Mouse (Mus musculus): ENCODE measurements around the gene Zfyve28.

Gene Zfyve28

GRCm38 (mm10) chr5:34210279-34210678 lies 78.0 kb downstream of the Zfyve28 start:
- DNase-seq (ENCODE audit: extremely low spot score, low spot score), result peak; percentile 79

GRCm38 (mm10) chr5:34207503-34207902 lies 80.7 kb downstream of the Zfyve28 start:
- no peak for DNase-seq (ENCODE audit: extremely low spot score, low spot score)

- no peak for DNase-seq (ENCODE audit: extremely low spot score, low spot score)
These were observed 82.5 kb downstream of the Zfyve28 start for GRCm38 (mm10) chr5:34205788-34206187.

GRCm38 (mm10) chr5:34204911-34205310 lies 83.3 kb downstream of the Zfyve28 start:
- no peak for DNase-seq (ENCODE audit: extremely low spot score, low spot score)

GRCm38 (mm10) chr5:34202006-34202405 lies 86.2 kb downstream of the Zfyve28 start:
- no peak for DNase-seq (ENCODE audit: extremely low spot score, low spot score)

GRCm38 (mm10) chr5:34201396-34201795 lies 86.9 kb downstream of the Zfyve28 start:
- no peak for DNase-seq (ENCODE audit: extremely low spot score, low spot score)

GRCm38 (mm10) chr5:34198615-34199014 lies 89.6 kb downstream of the Zfyve28 start:
- DNase-seq (ENCODE audit: extremely low spot score, low spot score), result no peak

- DNase-seq (ENCODE audit: extremely low spot score, low spot score), result no peak
These were observed 91.0 kb downstream of the Zfyve28 start for GRCm38 (mm10) chr5:34197243-34197642.

- no peak for DNase-seq (ENCODE audit: extremely low spot score, low spot score)
These were observed 91.8 kb downstream of the Zfyve28 start for GRCm38 (mm10) chr5:34196423-34196822.

GRCm38 (mm10) chr5:34195786-34196185 lies 92.5 kb downstream of the Zfyve28 start:
- DNase-seq (ENCODE audit: extremely low spot score, low spot score), result no peak

GRCm38 (mm10) chr5:34194975-34195662 lies 93.1 kb downstream of the Zfyve28 start:
- DNase-seq (ENCODE audit: extremely low spot score, low spot score), result no peak

GRCm38 (mm10) chr5:34194426-34194825 lies 93.8 kb downstream of the Zfyve28 start:
- no peak for DNase-seq (ENCODE audit: extremely low spot score, low spot score)

GRCm38 (mm10) chr5:34191843-34192242 lies 96.4 kb downstream of the Zfyve28 start:
- no peak for DNase-seq (ENCODE audit: extremely low spot score, low spot score)

- no peak for DNase-seq (ENCODE audit: extremely low spot score, low spot score)
These were observed 97.2 kb downstream of the Zfyve28 start for GRCm38 (mm10) chr5:34191021-34191420.

GRCm38 (mm10) chr5:34189521-34189920 lies 98.7 kb downstream of the Zfyve28 start:
- DNase-seq (ENCODE audit: extremely low spot score, low spot score), result no peak

- no peak for DNase-seq (ENCODE audit: extremely low spot score, low spot score)
These were observed 99.4 kb downstream of the Zfyve28 start for GRCm38 (mm10) chr5:34188856-34189255.

- peak; percentile 97 for DNase-seq (ENCODE audit: extremely low spot score, low spot score)
These were observed 100.5 kb downstream of the Zfyve28 start, which contains the start of gene Mxd4 for GRCm38 (mm10) chr5:34187601-34188316. Gene Mxd4 (minus strand): TSS chr5:34187720.

GRCm38 (mm10) chr5:34186961-34187391 lies 101.3 kb downstream of the Zfyve28 start:
- peak; percentile 43 for DNase-seq (ENCODE audit: extremely low spot score, low spot score)

- no peak for DNase-seq (ENCODE audit: extremely low spot score, low spot score)
These were observed 101.9 kb downstream of the Zfyve28 start for GRCm38 (mm10) chr5:34186391-34186790.

- no peak for DNase-seq (ENCODE audit: extremely low spot score, low spot score)
These were observed 102.5 kb downstream of the Zfyve28 start for GRCm38 (mm10) chr5:34185791-34186190.

- DNase-seq (ENCODE audit: extremely low spot score, low spot score), result no peak
These were observed 103.1 kb downstream of the Zfyve28 start for GRCm38 (mm10) chr5:34185051-34185580.

GRCm38 (mm10) chr5:34183976-34184375 lies 104.3 kb downstream of the Zfyve28 start:
- no peak for DNase-seq (ENCODE audit: extremely low spot score, low spot score)
